Mouse (Mus musculus) midbrain, embryonic 16.5 days (tissue): Measurements from ENCODE around the gene Gatad2b. TPM values are rescaled to one million over a fixed set of nuclear protein-coding genes. Genes with fewer than 3 reads are reported as not detected.
"Not testable (repeated sequence)": the region's sequence is repeated elsewhere in the genome, so short reads cannot be mapped to it uniquely, and the experiment has no call there.

Experiments used
- ATAC-seq: fragments of 200-750 bp; cut with Nextera tagmentation; 2 replicates; pipeline ENCODE4 v1.8.0; 2017; ENCODE audit warnings: moderate TSS enrichment
- H3K27ac ChIP-seq: fragments of 300-500 bp; sonication (generic); 2 replicates; pipeline ENCODE4 v1.5.1; 2014; ENCODE audit warnings: mild to moderate bottlenecking, low read length, mixed read lengths
- H3K27me3 ChIP-seq: fragments of 300-500 bp; sonication (generic); 2 replicates; pipeline ENCODE4 v1.6.1; 2014; ENCODE audit warnings: low read depth, low read length, mixed read lengths; ENCODE audit not compliant: control insufficient read depth, insufficient read depth
- H3K36me3 ChIP-seq: fragments of 300-500 bp; sonication (generic); 2 replicates; pipeline ENCODE4 v1.6.1; 2014; ENCODE audit warnings: mild to moderate bottlenecking, low read length, moderate library complexity, mixed read lengths; ENCODE audit not compliant: control insufficient read depth, insufficient read depth
- H3K4me1 ChIP-seq: fragments of 300-500 bp; sonication (generic); 2 replicates; pipeline ENCODE4 v1.6.1; 2014; ENCODE audit warnings: mild to moderate bottlenecking, low read length, mixed read lengths; ENCODE audit not compliant: control insufficient read depth, insufficient read depth
- H3K4me2 ChIP-seq: fragments of 300-500 bp; sonication (generic); 2 replicates; pipeline ENCODE4 v1.6.1; 2014; ENCODE audit warnings: mild to moderate bottlenecking, low read length, mixed read lengths
- H3K4me3 ChIP-seq: fragments of 300-500 bp; sonication (generic); 2 replicates; pipeline ENCODE4 v1.5.1; 2014; ENCODE audit warnings: low read depth, mild to moderate bottlenecking, low read length, moderate library complexity, mixed read lengths
- H3K9ac ChIP-seq: fragments of 300-500 bp; sonication (generic); 2 replicates; pipeline ENCODE4 v1.6.1; 2014; ENCODE audit warnings: low read depth, low read length, mixed read lengths
- H3K9me3 ChIP-seq: fragments of 300-500 bp; sonication (generic); replicated peaks from 2 replicates; pipeline ENCODE4 v1.6.1; 2014; ENCODE audit warnings: mild to moderate bottlenecking, low read length, mixed read lengths; ENCODE audit not compliant: control insufficient read depth, poor library complexity, severe bottlenecking
- WGBS: fragments of 180-500 bp; shearing (Covaris S2); extraction: QIAGEN DNeasy Blood & Tissue Kit; methylation state at CpG from one replicate; pipeline ENCODE4 v1.1.7; 2014; 5-methylcytosine and 5-hydroxymethylcytosine counted together
- polyA plus RNA-seq: library from polyadenylated mRNA; unstranded; fragments of >200 nt; fragmentation: Nextera tagmentation; extraction: Ambion mirVana; gene quantifications from 2 replicates; pipeline ENCODE4 v1.2.1, GENCODE M21; 2015

The Gatad2b gene
- polyA plus RNA-seq, 1 experiment from 2014 or later = 10.9 TPM

GRCm38 (mm10) chr3:90273855-90274254 lies 19.1 kb upstream of the Gatad2b start:
- H3K9ac ChIP-seq = no peak overlapping the region
- no peak overlapping the region for H3K4me3 ChIP-seq
- no peaks in the 10 kb centered on the region for H3K4me1 ChIP-seq
- no peaks in the 10 kb centered on the region for H3K27me3 ChIP-seq
- no peak for ATAC-seq
- no peak overlapping the region for H3K4me2 ChIP-seq
- peaks cover 23% of the 10 kb centered on the region for H3K36me3 ChIP-seq
- 94% methylated on average over 22 of the region's 22 CpGs for WGBS
- H3K27ac ChIP-seq = no peak overlapping the region
- no peaks in the 10 kb centered on the region for H3K9me3 ChIP-seq

GRCm38 (mm10) chr3:90275286-90275685 lies 17.7 kb upstream of the Gatad2b start:
- Histone ChIP-seq H3K27ac (no peak overlapping the region), H3K9ac (no peak overlapping the region), H3K4me1 (no peaks in the 10 kb centered on the region), H3K36me3 (peaks cover 31% of the 10 kb centered on the region), H3K27me3 (no peaks in the 10 kb centered on the region), H3K4me2 (no peak overlapping the region), H3K9me3 (no peaks in the 10 kb centered on the region), H3K4me3 (no peak overlapping the region)
- ATAC-seq = no peak
- 93% methylated on average over 11 of the region's 11 CpGs for WGBS

- Histone ChIP-seq H3K27me3 (no peaks in the 10 kb centered on the region), H3K36me3 (peaks cover 40% of the 10 kb centered on the region), H3K4me1 (no peaks in the 10 kb centered on the region), H3K4me3 (no peak overlapping the region), H3K9ac (no peak overlapping the region), H3K4me2 (no peak overlapping the region), H3K9me3 (no peaks in the 10 kb centered on the region), H3K27ac (no peak overlapping the region)
- no peak for ATAC-seq
- 47% methylated on average over 16 of the region's 16 CpGs for WGBS
These were observed 16.1 kb upstream of the Gatad2b start for GRCm38 (mm10) chr3:90276858-90277257.

GRCm38 (mm10) chr3:90277793-90278192 lies 15.2 kb upstream of the Gatad2b start:
- no peak overlapping the region for H3K4me3 ChIP-seq
- H3K4me1 ChIP-seq = no peaks in the 10 kb centered on the region
- ATAC-seq = no peak
- no peaks in the 10 kb centered on the region for H3K9me3 ChIP-seq
- H3K27me3 ChIP-seq = no peaks in the 10 kb centered on the region
- H3K9ac ChIP-seq = no peak overlapping the region
- peaks cover 36% of the 10 kb centered on the region for H3K36me3 ChIP-seq
- H3K27ac ChIP-seq = no peak overlapping the region
- 90% methylated on average over 9 of the region's 9 CpGs for WGBS
- no peak overlapping the region for H3K4me2 ChIP-seq

- peaks cover 34% of the 10 kb centered on the region for H3K36me3 ChIP-seq
- 96% methylated on average over 10 of the region's 10 CpGs for WGBS
- ATAC-seq = no peak
These were observed 14.8 kb upstream of the Gatad2b start for GRCm38 (mm10) chr3:90278211-90278610.

GRCm38 (mm10) chr3:90279216-90279615 lies 13.8 kb upstream of the Gatad2b start:
- H3K27ac ChIP-seq = no peak overlapping the region
- no peak overlapping the region for H3K4me3 ChIP-seq
- H3K4me1 ChIP-seq = no peaks in the 10 kb centered on the region
- no peak overlapping the region for H3K4me2 ChIP-seq
- H3K36me3 ChIP-seq = peaks cover 34% of the 10 kb centered on the region
- no peaks in the 10 kb centered on the region for H3K9me3 ChIP-seq
- no peaks in the 10 kb centered on the region for H3K27me3 ChIP-seq
- no peak for ATAC-seq
- H3K9ac ChIP-seq = no peak overlapping the region
- 95% methylated on average over 9 of the region's 9 CpGs for WGBS

More at GRCm38 (mm10) chr3:90278211-90278610, 14.8 kb upstream of the Gatad2b start:
- Histone ChIP-seq H3K27me3 (no peaks in the 10 kb centered on the region), H3K9ac (no peak overlapping the region), H3K27ac (no peak overlapping the region), H3K4me3 (no peak overlapping the region), H3K4me1 (no peaks in the 10 kb centered on the region), H3K4me2 (no peak overlapping the region), H3K9me3 (no peaks in the 10 kb centered on the region)

GRCm38 (mm10) chr3:90279743-90280142 lies 13.2 kb upstream of the Gatad2b start:
- no peaks in the 10 kb centered on the region for H3K9me3 ChIP-seq
- no peak for ATAC-seq
- H3K27me3 ChIP-seq = no peaks in the 10 kb centered on the region
- no peaks in the 10 kb centered on the region for H3K4me1 ChIP-seq
- H3K27ac ChIP-seq = no peak overlapping the region
- H3K9ac ChIP-seq = no peak overlapping the region
- H3K36me3 ChIP-seq = peaks cover 34% of the 10 kb centered on the region
- WGBS = 98% methylated on average over 7 of the region's 7 CpGs
- H3K4me3 ChIP-seq = no peak overlapping the region
- H3K4me2 ChIP-seq = no peak overlapping the region

GRCm38 (mm10) chr3:90280708-90281107 lies 12.3 kb upstream of the Gatad2b start:
- H3K9me3 ChIP-seq = no peaks in the 10 kb centered on the region
- H3K4me1 ChIP-seq = no peaks in the 10 kb centered on the region
- H3K36me3 ChIP-seq = peaks cover 34% of the 10 kb centered on the region
- H3K9ac ChIP-seq = no peak overlapping the region
- ATAC-seq = no peak
- H3K27me3 ChIP-seq = no peaks in the 10 kb centered on the region
- H3K4me3 ChIP-seq = no peak overlapping the region
- no peak overlapping the region for H3K27ac ChIP-seq
- WGBS = 93% methylated on average over 9 of the region's 9 CpGs
- no peak overlapping the region for H3K4me2 ChIP-seq

GRCm38 (mm10) chr3:90284150-90284549 lies 8.8 kb upstream of the Gatad2b start:
- H3K27ac ChIP-seq = no peak overlapping the region
- H3K9ac ChIP-seq = no peak overlapping the region
- WGBS = 96% methylated on average over 2 of the region's 2 CpGs
- no peak for ATAC-seq
- H3K9me3 ChIP-seq = no peaks in the 10 kb centered on the region
- H3K36me3 ChIP-seq = peaks cover 15% of the 10 kb centered on the region
- no peak overlapping the region for H3K4me2 ChIP-seq
- no peak overlapping the region for H3K4me3 ChIP-seq
- H3K4me1 ChIP-seq = no peaks in the 10 kb centered on the region
- no peaks in the 10 kb centered on the region for H3K27me3 ChIP-seq

- not testable (repeated sequence) for H3K36me3 ChIP-seq, H3K27me3 ChIP-seq, H3K9me3 ChIP-seq, H3K4me1 ChIP-seq, H3K9ac ChIP-seq, H3K4me3 ChIP-seq, H3K4me2 ChIP-seq, ATAC-seq, H3K27ac ChIP-seq
- 86% methylated on average over 2 of the region's 3 CpGs for WGBS
These were observed 3.6 kb upstream of the Gatad2b start for GRCm38 (mm10) chr3:90289403-90289802.
